Mouse (Mus musculus) embryonic facial prominence, embryonic 14.5 days (tissue): ENCODE data around the gene Rhov. TPM values are rescaled to one million over a fixed set of nuclear protein-coding genes. Genes with fewer than 3 reads are reported as not detected.

Experiments used
- polyA plus RNA-seq: library from polyadenylated mRNA; unstranded; fragments of >200 nt; fragmentation: Nextera tagmentation; extraction: Ambion mirVana; gene quantifications from 2 replicates; pipeline ENCODE4 v1.2.1, GENCODE M21; 2014

Rhov gene
- polyA plus RNA-seq, 1 experiment from 2014 or later, result 10.4 TPM

Other genes with a start within 250 kb of the Rhov start
- 22.6 and 23.8 TPM in 2 replicates for gene Ccdc32, start 241.9 kb downstream of the Rhov start, polyA plus RNA-seq
- 2.9 and 3.6 TPM in 2 replicates for gene Rpusd2, start 236.5 kb downstream of the Rhov start, polyA plus RNA-seq
- 31.7 and 36.0 TPM in 2 replicates for gene Knl1, start 224.2 kb downstream of the Rhov start, polyA plus RNA-seq
- 32.6 and 39.5 TPM in 2 replicates for gene Rad51, start 158.5 kb downstream of the Rhov start, polyA plus RNA-seq
- gene Rmdn3, start 114.2 kb downstream of the Rhov start, polyA plus RNA-seq, result 34.8 and 37.5 TPM in 2 replicates
- 8.4 and 11.2 TPM in 2 replicates for gene Gchfr, start 103.5 kb downstream of the Rhov start, polyA plus RNA-seq
- gene Gm14137, start 96.8 kb downstream of the Rhov start, polyA plus RNA-seq, result 0.48 and 1.1 TPM in 2 replicates
- 41.0 and 43.0 TPM in 2 replicates for gene Zfyve19, start 62.7 kb downstream of the Rhov start, polyA plus RNA-seq
- gene Dnajc17, start 62.5 kb downstream of the Rhov start, polyA plus RNA-seq, result 15.7 and 19.8 TPM in 2 replicates
- gene Ppp1r14d, start 41.4 kb downstream of the Rhov start, polyA plus RNA-seq, result 0.38 TPM in 1 of 2 replicates, not detected in the other
- 14.1 and 17.0 TPM in 2 replicates for gene Spint1, start 33.9 kb downstream of the Rhov start, polyA plus RNA-seq
- 12.5 and 15.5 TPM in 2 replicates for gene Vps18, start 17.5 kb upstream of the Rhov start, polyA plus RNA-seq
- 5.0 and 6.8 TPM in 2 replicates for gene Dll4, start 54.5 kb upstream of the Rhov start, polyA plus RNA-seq
- 1.4 and 1.7 TPM in 2 replicates for gene Chac1, start 80.0 kb upstream of the Rhov start, polyA plus RNA-seq
- gene Ino80, start 206.4 kb upstream of the Rhov start, polyA plus RNA-seq, result 5.1 and 6.8 TPM in 2 replicates